Mouse (Mus musculus) layer of hippocampus, adult 18-20 months (tissue): ENCODE measurements around the gene Vil1. TPM values are rescaled to one million over a fixed set of nuclear protein-coding genes. Genes with fewer than 3 reads are reported as not detected.
"Not testable (repeated sequence)": the region's sequence is repeated elsewhere in the genome, so short reads cannot be mapped to it uniquely, and the experiment has no call there.

ENCODE experiments used
- DNase-seq, 2 experiments: peaks; one replicate each; pipeline ENCODE4 v3.0.0; 2022; ENCODE audit warnings: low spot score in 2 of 2
- total RNA-seq, 2 experiments: library from RNA; stranded (reverse); gene quantifications; 2 replicates each; pipeline ENCODE4 v1.2.3; 2021

Gene Vil1
- total RNA-seq, 2 experiments from 2014 or later: 0.32 to 0.36 TPM

GRCm38 (mm10) chr1:74386714-74387385 is 22.3 kb upstream of the Vil1 start:
- DNase-seq: peak; percentile 93 to 96

- no peak for DNase-seq
These were observed 21.7 kb upstream of the Vil1 start for GRCm38 (mm10) chr1:74387386-74387988.

- no peak for DNase-seq
These were observed 20.7 kb upstream of the Vil1 start for GRCm38 (mm10) chr1:74388398-74388920.

DNA sequence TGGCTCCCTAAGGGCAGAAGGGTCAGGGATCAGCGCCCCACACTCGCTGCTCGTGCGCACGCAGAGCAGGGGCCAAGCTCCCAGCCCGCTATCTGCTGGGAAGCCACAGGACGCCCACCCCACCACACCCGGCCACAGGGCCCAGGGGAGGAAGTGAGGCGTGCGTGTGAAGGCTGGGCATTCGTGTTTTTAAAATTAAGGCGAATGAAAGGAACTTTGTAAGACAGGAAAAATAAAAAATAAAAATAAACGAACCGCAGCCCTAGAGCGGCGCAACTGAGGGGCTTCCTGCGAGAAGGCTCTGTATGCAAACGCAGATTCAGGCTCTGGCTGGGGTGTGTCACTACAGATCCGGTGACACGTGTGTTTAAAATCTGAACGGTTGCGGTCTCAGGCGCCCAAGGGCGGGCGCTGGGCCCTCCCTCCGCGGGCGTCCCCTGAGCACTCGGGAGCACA is 19.3 kb upstream of the Vil1 start:
- DNase-seq: no peak

DNA sequence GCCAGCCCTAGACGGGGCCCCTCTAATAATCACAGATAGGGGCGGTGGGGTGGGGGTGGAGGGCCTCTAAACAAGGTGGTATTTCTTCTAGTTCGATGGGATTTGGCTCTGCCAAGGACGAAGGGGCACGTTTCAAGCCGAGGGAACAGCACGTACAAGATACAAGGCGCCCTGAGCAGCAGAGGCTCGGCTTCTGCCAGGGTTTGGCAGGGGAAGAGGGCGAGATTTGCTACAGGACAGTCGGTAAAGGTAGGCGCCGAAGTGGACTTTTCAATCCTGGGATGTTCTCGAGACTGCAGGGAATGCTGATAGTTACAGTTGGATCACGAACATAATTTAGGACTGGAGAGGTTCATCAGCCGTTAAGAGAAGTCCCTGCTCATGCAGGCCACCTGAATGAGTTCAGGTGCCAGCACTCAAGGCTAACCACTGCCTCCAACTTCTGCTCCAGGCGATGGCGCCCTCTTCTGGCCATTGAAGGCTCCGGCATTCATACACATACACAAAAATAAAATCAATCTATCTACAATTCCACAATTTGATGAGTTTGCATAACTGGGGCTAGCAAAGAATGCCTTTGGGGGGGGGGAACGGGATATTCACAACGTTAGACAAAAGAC is 18.8 kb upstream of the Vil1 start:
- no peak for DNase-seq

DNA sequence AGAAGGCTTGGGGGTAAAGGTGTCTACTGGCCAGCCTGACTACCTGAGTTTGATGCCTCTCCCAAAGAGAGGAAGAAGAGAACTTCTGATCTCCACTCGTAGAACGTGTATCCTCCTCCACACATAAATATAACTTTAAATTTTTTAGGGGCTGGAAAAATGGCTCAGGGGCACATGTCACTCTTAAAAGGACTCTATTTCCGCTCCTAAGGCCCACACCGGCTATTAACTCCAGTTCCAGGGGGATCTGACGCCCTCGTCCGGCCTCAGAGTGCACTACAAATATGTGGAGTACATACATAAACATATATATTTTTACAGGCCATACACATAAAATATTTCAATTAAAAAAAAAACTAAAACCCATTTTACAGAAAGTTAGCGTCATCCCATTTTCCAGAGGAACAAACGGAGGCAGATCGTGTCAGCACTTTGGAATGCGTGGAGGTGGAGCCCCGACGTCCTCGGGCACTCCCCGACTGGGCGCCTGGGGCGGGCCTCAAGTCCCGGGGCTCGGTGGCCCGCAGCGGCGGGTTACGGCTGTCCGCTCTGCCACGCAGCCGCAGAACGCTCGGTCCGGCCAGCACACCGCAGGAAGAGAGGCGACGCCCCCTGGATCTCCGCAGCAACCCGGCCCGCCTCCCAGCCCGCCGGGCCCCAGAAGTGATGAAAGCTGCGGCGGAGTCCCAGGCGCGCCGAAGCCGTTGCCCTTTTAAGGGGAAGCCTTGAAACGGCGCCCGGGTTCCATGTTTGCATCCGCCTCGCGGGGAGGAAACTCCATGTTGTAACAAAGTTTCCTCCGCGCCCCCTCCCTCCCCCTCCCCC is 18.0 kb upstream of the Vil1 start, which contains the start of gene Ctdsp1:
Gene Ctdsp1 (plus strand): TSS at position 586 of the 825 bp plus-strand sequence.
- peak; percentile 94 to 97 for DNase-seq

- DNase-seq: no peak
These were observed 17.2 kb upstream of the Vil1 start for GRCm38 (mm10) chr1:74391844-74392441.

DNA sequence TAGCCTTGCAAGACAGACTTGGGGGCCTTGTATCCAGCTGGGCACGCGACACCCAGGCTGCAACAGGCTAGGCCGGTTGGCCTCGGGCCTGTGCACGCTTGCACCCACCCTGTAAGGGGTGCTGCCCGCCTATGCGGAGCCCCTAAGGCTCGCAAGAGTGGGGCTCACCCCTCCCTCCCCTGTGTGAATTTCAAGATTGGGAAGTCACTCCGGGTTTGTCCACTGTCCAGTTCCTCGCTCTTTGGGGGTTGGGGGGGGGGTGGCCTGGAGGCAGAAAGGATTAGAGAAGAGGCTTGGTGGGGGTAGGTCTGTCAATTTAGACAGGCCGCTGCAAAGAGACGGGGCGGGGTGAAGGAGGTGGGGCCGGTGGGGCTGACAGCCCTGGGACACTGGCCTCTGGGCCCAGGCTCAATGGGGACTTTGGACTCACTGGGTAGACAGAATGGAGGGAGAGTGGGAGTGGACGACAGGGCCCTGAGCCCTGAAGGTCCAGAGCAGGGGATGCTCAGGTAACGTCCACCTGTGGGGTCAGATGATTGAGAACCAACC is 16.7 kb upstream of the Vil1 start:
- DNase-seq: no peak

DNA sequence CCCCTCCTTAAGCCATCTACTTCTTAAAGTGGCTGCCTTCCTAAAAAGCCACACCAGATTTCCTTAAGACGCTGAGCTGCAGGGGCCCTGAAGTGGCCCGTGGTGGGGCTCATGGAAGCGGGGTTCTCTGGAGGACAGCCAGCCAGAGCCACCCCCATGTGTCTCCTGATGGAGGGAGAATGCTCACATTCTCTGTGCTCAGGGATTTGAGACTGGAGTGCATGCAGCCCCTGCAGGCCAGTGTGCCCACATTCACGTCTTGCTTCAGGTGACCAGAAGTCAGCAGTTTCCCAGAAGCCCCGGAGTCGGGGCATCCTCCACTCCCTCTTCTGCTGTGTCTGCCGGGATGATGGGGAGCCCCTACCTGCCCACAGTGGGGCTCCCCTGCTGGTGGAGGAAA is 16.2 kb upstream of the Vil1 start:
- DNase-seq: no peak

- no peak for DNase-seq
These were observed 15.5 kb upstream of the Vil1 start for GRCm38 (mm10) chr1:74393697-74394096.

- no peak for DNase-seq
These were observed 14.9 kb upstream of the Vil1 start for GRCm38 (mm10) chr1:74394311-74394710.

DNA sequence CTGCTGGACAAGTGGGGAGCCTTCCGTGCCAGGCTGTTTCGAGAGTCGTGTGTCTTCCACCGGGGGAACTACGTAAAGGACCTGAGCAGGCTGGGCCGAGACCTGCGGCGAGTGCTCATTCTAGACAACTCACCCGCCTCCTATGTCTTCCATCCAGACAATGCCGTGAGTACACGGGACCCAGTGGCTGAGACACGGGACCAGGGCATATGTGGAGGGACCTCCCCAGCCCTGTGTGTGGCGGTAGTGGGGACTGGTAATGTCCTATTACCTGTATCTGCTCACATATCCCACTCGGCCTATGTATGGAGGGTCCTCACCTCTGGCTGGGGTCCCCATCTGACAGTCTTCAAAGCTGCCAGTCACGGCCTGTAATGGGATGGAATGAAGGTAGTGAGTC is 14.3 kb upstream of the Vil1 start:
- DNase-seq: no peak

- DNase-seq: no peak
These were observed 13.9 kb upstream of the Vil1 start for GRCm38 (mm10) chr1:74395290-74395689.

DNA sequence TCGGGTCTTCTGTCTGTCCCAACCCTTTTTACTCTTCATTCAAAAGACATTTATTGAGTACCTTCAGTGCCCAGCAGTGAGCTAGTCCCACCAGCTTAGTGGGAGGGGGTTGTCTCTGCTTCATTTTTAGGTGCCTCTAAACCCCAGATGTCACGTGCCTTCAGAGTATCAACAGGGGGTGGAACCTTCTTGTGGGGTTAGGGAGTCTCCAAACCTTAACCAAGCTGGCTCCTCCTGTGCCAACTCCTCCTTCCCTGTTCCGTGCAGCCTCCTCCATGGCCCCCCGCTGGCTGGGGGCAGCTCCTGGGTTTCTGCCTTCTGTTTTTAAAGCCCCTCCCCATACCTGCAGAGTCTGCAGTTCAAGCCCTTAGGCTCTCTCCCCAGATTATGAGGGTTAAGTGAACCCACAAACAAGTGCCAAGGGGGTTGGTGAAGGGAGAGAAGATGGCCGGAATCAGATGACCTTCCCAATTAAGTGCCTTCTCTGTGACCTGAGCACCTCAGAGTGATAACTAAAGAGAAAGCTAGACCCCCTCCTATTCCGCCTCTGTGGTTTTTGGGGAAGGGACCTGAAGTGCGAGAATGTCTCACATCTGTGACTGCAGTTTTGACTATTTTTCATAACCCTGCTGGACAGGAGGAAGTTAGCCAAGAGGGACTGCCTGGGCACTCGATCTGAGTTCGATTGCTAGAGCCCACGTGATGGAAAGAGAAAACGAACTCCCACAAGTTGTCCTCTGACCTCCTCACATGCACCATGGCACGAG is 12.5 kb upstream of the Vil1 start:
- not testable (repeated sequence) for DNase-seq

GRCm38 (mm10) chr1:74397268-74397918 is 11.8 kb upstream of the Vil1 start:
- peak; percentile 86 to 92 for DNase-seq

DNA sequence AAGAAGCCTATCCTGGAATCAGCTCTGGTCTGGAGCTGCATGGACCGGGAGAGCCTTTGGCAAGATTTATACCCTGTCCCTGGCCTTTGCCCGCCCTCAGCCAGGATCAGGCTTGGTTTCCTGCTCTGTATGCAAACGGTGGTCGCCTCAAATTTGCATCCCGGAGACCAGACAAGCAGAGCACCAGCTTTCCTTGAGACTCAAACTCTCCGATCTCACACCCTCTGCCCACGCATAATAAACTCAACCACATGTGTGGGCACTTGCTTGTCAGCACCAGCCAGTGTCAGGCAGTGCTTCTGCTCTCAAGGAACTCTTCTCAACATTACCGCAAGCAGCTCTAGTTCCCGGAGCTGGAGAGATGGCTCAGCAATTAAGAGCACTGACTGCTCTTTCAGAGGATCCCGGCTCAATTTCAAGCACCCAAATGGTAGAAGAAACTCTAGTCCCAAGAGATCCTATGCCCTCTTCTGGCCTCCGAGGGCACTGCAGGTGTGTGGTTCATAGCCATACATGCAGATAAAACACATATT is 11.2 kb upstream of the Vil1 start:
- DNase-seq: peak in 1 of 2 experiments; percentile 55

GRCm38 (mm10) chr1:74400531-74400930 is 8.6 kb upstream of the Vil1 start:
- DNase-seq: no peak

- no peak for DNase-seq
These were observed 8.0 kb upstream of the Vil1 start for GRCm38 (mm10) chr1:74401015-74401702.
